In genomic region chr4:133679629-133680028, GRCm38 (mm10) we compare ENCODE assay signal across 19 mouse cellular contexts. TPM values are rescaled to one million over a fixed set of nuclear protein-coding genes. Genes with fewer than 3 reads are reported as not detected.
DNase-seq lines count a peak whose midpoint lies in the region; ATAC-seq and TF ChIP-seq lines count a peak whose summit lies in the region.
"Had no signal": no experiment of that assay in that cellular context is flagged by ENCODE, and none has a peak within 500 bp of the region (broad histone marks: within the 10 kb centered on the region; RNA-seq: fewer than 3 reads in every experiment).

No protein-coding gene starts in this region.

- DNase-seq in liver, postnatal 0 days = no peak
- no peak for DNase-seq in liver, embryonic 11.5 days (ENCODE audit: low spot score)
- peak; percentile 63 to 70 for DNase-seq in spleen, postnatal 36 days (ENCODE audit: low spot score in 2 of 2)
- no peak for DNase-seq in spleen, postnatal 10 days (ENCODE audit: low spot score in 2 of 2)
- DNase-seq in ES-E14 (ENCODE audit: low read depth, low spot score) = no peak
- DNase-seq in splenic B cell, adult 2 months (ENCODE audit: low read depth, low spot score) = peak; percentile 55
- DNase-seq in cerebellum, postnatal 4 days (ENCODE audit: low spot score in 2 of 2) = no peak
- no peak for DNase-seq in kidney, postnatal 36 days
- DNase-seq: adrenal gland, postnatal 10 days; cerebellum, adult 11 months; cerebellum, adult 8-10 months; cerebellum, adult 9-11 months; forebrain, postnatal 0 days had no signal

- no peak for TF ChIP-seq EP300 in liver, postnatal 0 days (IDR thresholded peaks at IDR 0.05; ENCODE audit: low read depth)

- no peak for ATAC-seq in liver, postnatal 0 days
- no peak for ATAC-seq in liver, embryonic 11.5 days (replicated peaks; ENCODE audit: low FRiP score)
- ATAC-seq: CD4-positive, CD25-positive, alpha-beta regulatory T cell, adult 4 months; forebrain, embryonic 13.5 days; forebrain, embryonic 15.5 days; forebrain, postnatal 0 days had no signal

- WGBS in liver, postnatal 0 days (ENCODE audit: insufficient replicate concordance) = 82% methylated on average over 7 of the region's 7 CpGs
- WGBS in liver, embryonic 11.5 days = 88% methylated on average over 7 of the region's 7 CpGs

- H3K27ac ChIP-seq in liver, postnatal 0 days (ENCODE audit: low read depth) = peak overlapping the region; percentile 66; the same call in 1 of the 2 replicates
- H3K27ac ChIP-seq in liver, embryonic 11.5 days (ENCODE audit: low read depth, low read length) = no peak overlapping the region
- H3K27ac ChIP-seq in ES-E14 (ENCODE audit: insufficient read depth, low read depth, low read length, poor library complexity, severe bottlenecking) = no peak overlapping the region
- H3K27ac ChIP-seq: embryonic facial prominence, embryonic 10.5 days; embryonic facial prominence, embryonic 12.5 days; forebrain, embryonic 13.5 days; forebrain, embryonic 15.5 days had no signal

- H3K4me3 ChIP-seq in liver, postnatal 0 days (ENCODE audit: low read depth, low read length) = no peak overlapping the region
- H3K4me3 ChIP-seq in liver, embryonic 11.5 days (ENCODE audit: low read depth, low read length) = no peak overlapping the region
- H3K4me3 ChIP-seq in ES-E14 (ENCODE audit: insufficient read depth in 1 of 2, low read depth in 1 of 2, low read length in 2 of 2, poor library complexity in 1 of 2, severe bottlenecking in 1 of 2) = no peak overlapping the region
- H3K4me3 ChIP-seq: embryonic facial prominence, embryonic 10.5 days; embryonic facial prominence, embryonic 12.5 days; forebrain, embryonic 13.5 days; forebrain, embryonic 15.5 days had no signal

- TF ChIP-seq CTCF in liver, postnatal 0 days (IDR thresholded peaks at IDR 0.05; ENCODE audit: low read depth) = no peak

- peaks cover 23% of the 10 kb centered on the region for H3K4me1 ChIP-seq in liver, postnatal 0 days (ENCODE audit: insufficient read depth)
- H3K4me1 ChIP-seq in liver, embryonic 11.5 days (replicated peaks; ENCODE audit: control insufficient read depth, insufficient read depth, low read length) = peaks cover 41% of the 10 kb centered on the region
- peaks cover 5 to 21% of the 10 kb centered on the region in 2 experiments; a peak in 3 of 4 replicates for H3K4me1 ChIP-seq in ES-E14 (ENCODE audit: control insufficient read depth in 2 of 2, insufficient read depth in 2 of 2, low read length in 2 of 2, poor library complexity in 1 of 2)

- H3K4me2 ChIP-seq in liver, postnatal 0 days (ENCODE audit: low read depth, low read length) = no peak overlapping the region
- no peak overlapping the region for H3K4me2 ChIP-seq in liver, embryonic 11.5 days
- H3K4me2 ChIP-seq: embryonic facial prominence, embryonic 12.5 days; forebrain, embryonic 13.5 days; forebrain, embryonic 15.5 days had no signal

- no peaks in the 10 kb centered on the region for H3K9me3 ChIP-seq in liver, postnatal 0 days (ENCODE audit: low read length)
- no peaks in the 10 kb centered on the region for H3K9me3 ChIP-seq in liver, embryonic 11.5 days (ENCODE audit: control insufficient read depth, low read length)
- no peaks in the 10 kb centered on the region for H3K9me3 ChIP-seq in ES-E14 (ENCODE audit: control insufficient read depth, insufficient read depth, low read depth, low read length)
- H3K9me3 ChIP-seq: embryonic facial prominence, embryonic 10.5 days; embryonic facial prominence, embryonic 12.5 days; forebrain, embryonic 13.5 days; forebrain, embryonic 15.5 days had no signal

- peaks cover 48% of the 10 kb centered on the region for H3K36me3 ChIP-seq in liver, postnatal 0 days (replicated peaks; ENCODE audit: insufficient read depth, low read length)
- peaks cover 40% of the 10 kb centered on the region for H3K36me3 ChIP-seq in liver, embryonic 11.5 days (ENCODE audit: control insufficient read depth, insufficient read depth, low read length)
- H3K36me3 ChIP-seq in ES-E14 (ENCODE audit: control insufficient read depth, insufficient read depth, low read length, poor library complexity, severe bottlenecking) = peaks cover 38% of the 10 kb centered on the region
- H3K36me3 ChIP-seq in splenic B cell, adult 2 months (ENCODE audit: control insufficient read depth, insufficient read depth, low read length, poor library complexity, severe bottlenecking) = peaks cover 15% of the 10 kb centered on the region; the same call in 1 of the 2 replicates

- H3K27me3 ChIP-seq in liver, postnatal 0 days (ENCODE audit: insufficient read depth, low read length) = no peaks in the 10 kb centered on the region
- no peaks in the 10 kb centered on the region for H3K27me3 ChIP-seq in liver, embryonic 11.5 days (replicated peaks; ENCODE audit: control insufficient read depth, insufficient read depth, low read length)
- H3K27me3 ChIP-seq in splenic B cell, adult 2 months (ENCODE audit: control insufficient read depth, insufficient read depth, low read length, poor library complexity, severe bottlenecking) = no peaks in the 10 kb centered on the region
- H3K27me3 ChIP-seq: CH12.LX; embryonic facial prominence, embryonic 12.5 days; forebrain, embryonic 13.5 days; forebrain, embryonic 15.5 days had no signal

- in situ Hi-C loops in ES-E14 (cut with MboI; ENCODE audit: low sequenced_read_pairs in 2 of 2, unreplicated experiment in 2 of 2) = loop anchor here in 1 of 2 experiments (10.0 kb wide), 1 partner anchor 145 kb away; no protein-coding TSS in a partner anchor

- no peak overlapping the region for H3K9ac ChIP-seq in liver, postnatal 0 days (replicated peaks)
- no peak overlapping the region for H3K9ac ChIP-seq in liver, embryonic 11.5 days (ENCODE audit: low read depth, low read length)
- no peak overlapping the region for H3K9ac ChIP-seq in ES-E14 (ENCODE audit: insufficient read depth, low read depth, low read length, poor library complexity, severe bottlenecking)
- H3K9ac ChIP-seq: embryonic facial prominence, embryonic 12.5 days; forebrain, embryonic 13.5 days; forebrain, embryonic 15.5 days; forebrain, postnatal 0 days had no signal

TF ChIP-seq in ES-E14, 5 proteins besides CTCF, POLR2A, EP300 and RAD21:
- TF ChIP-seq ZNF384 (IDR thresholded peaks at IDR 0.05; ENCODE audit: low read depth, low read length) (0 out of 2 replicates have a peak, but pooled peaks have one; percentile 9), CHD2 (IDR thresholded peaks at IDR 0.05; ENCODE audit: low read depth, low read length) (no peak), MAFK (IDR thresholded peaks at IDR 0.05; ENCODE audit: insufficient read depth, low read depth, low read length) (no peak)

RNA-seq across cellular contexts. Expression of gene Pigv, which starts 7.2 kb away (rescaled TPM):
- polyA plus RNA-seq in liver, postnatal 0 days (2015; fragmentation: Nextera tagmentation; extraction: Ambion mirVana) = 5.2 and 5.9 TPM in 2 replicates
- polyA plus RNA-seq in liver, embryonic 11.5 days (2014; fragmentation: Nextera tagmentation; extraction: Ambion mirVana) = 10.7 and 15.0 TPM in 2 replicates
- 11.6 and 14.5 TPM in 2 replicates for total RNA-seq in ES-E14 (2012; rRNA removed)

RNA-seq across cellular contexts. Expression of gene Zdhhc18, which starts 29.7 kb away (rescaled TPM):
- 2.1 and 2.6 TPM in 2 replicates for polyA plus RNA-seq in liver, postnatal 0 days (2015; fragmentation: Nextera tagmentation; extraction: Ambion mirVana)
- polyA plus RNA-seq in liver, embryonic 11.5 days (2014; fragmentation: Nextera tagmentation; extraction: Ambion mirVana) = 2.1 and 3.1 TPM in 2 replicates
- 39.0 and 55.8 TPM in 2 replicates for total RNA-seq in ES-E14 (2012; rRNA removed)

Comparison
In these comparisons a context has a peak if more than half of its experiments do, and no peak if none do; other contexts are left out.
1. DNase-seq: peak in spleen, postnatal 36 days (2 of 2) and splenic B cell, adult 2 months (single experiment); none in liver, postnatal 0 days (single experiment), liver, embryonic 11.5 days (single experiment), spleen, postnatal 10 days (0 of 2), ES-E14 (single experiment), cerebellum, postnatal 4 days (0 of 2) and kidney, postnatal 36 days (0 of 2).